Mouse (Mus musculus) T-cell, adult 2 months (primary cell): Measurements from ENCODE around the gene Wdpcp.

Source experiments
- DNase-seq: peaks from one replicate; pipeline ENCODE4 v3.0.0; 2022; ENCODE audit warnings: low spot score

Wdpcp gene

GRCm38 (mm10) chr11:21749487-21749886 lies 177.5 kb downstream of the Wdpcp start:
- no peak for DNase-seq

GRCm38 (mm10) chr11:21763201-21763600 lies 191.2 kb downstream of the Wdpcp start:
- DNase-seq = no peak

GRCm38 (mm10) chr11:21788831-21789230 lies 216.8 kb downstream of the Wdpcp start:
- no peak for DNase-seq

GRCm38 (mm10) chr11:21824941-21825340 lies 252.9 kb downstream of the Wdpcp start:
- DNase-seq = no peak

- no peak for DNase-seq
Observed at GRCm38 (mm10) chr11:21826521-21826920, 254.5 kb downstream of the Wdpcp start.

GRCm38 (mm10) chr11:21847040-21847439 lies 275.0 kb downstream of the Wdpcp start:
- no peak for DNase-seq

GRCm38 (mm10) chr11:21864000-21864399 lies 292.0 kb downstream of the Wdpcp start:
- no peak for DNase-seq

GRCm38 (mm10) chr11:21864516-21864915 lies 292.5 kb downstream of the Wdpcp start:
- DNase-seq = no peak

- no peak for DNase-seq
Observed at GRCm38 (mm10) chr11:21868675-21869074, 296.6 kb downstream of the Wdpcp start.

- DNase-seq = no peak
Observed at GRCm38 (mm10) chr11:21870863-21871262, 298.8 kb downstream of the Wdpcp start.

GRCm38 (mm10) chr11:21871728-21872127 lies 299.7 kb downstream of the Wdpcp start:
- DNase-seq = no peak

GRCm38 (mm10) chr11:21875077-21875476 lies 303.0 kb downstream of the Wdpcp start:
- no peak for DNase-seq

GRCm38 (mm10) chr11:21894696-21895095 lies 322.7 kb downstream of the Wdpcp start:
- no peak for DNase-seq

- no peak for DNase-seq
Observed at GRCm38 (mm10) chr11:21922531-21922930, 350.5 kb downstream of the Wdpcp start.
